Mouse (Mus musculus) embryo, embryonic 9.5 days (tissue): ENCODE data around the gene Efna2.

Experiments used
- DNase-seq: peaks from one replicate; pipeline ENCODE4 v3.0.0-alpha.2; 2017; ENCODE audit errors: extremely low spot score

Gene Efna2

GRCm38 (mm10) chr10:80168038-80168661 lies 11.1 kb upstream of the Efna2 start:
- peak; percentile 94 for DNase-seq

DNA sequence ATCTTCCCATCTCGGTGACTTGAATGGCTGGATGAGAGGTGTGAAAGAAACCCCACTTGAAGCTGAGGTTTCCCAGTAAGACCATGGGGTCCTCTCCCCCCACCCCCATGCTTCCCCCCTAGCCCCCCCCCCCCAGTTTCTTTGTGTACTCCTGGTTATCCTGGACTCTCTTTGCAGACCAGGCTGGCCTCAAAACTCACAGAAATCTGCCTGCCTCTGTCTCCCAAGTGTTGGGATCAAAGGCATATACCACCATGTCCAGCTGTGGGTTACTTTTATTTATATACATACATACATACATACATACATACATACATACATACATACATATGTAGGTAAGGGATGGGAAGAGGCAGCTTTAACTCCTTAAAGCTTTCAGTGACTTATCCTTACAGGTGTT lies 10.2 kb upstream of the Efna2 start:
- no peak for DNase-seq

DNA sequence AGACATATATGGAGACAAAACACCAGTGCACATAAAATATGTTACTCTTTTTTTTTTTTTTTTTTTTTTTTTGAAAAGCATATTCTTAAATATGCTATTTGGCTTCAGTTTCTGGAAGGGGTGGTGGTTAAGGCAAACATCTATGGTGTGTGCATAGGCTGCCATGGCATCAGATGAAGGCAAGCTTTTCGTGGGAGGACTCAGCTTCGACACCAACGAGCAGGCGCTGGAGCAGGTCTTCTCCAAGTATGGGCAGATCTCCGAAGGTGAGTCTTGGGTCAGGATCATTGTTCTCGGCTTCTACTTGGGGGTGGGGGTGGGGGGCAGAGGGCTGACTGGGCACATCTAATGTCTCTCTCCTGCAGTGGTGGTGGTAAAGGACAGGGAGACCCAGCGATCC lies 9.6 kb upstream of the Efna2 start:
- no peak for DNase-seq

GRCm38 (mm10) chr10:80170052-80170451 lies 9.2 kb upstream of the Efna2 start:
- DNase-seq = no peak

GRCm38 (mm10) chr10:80170601-80171021 lies 8.7 kb upstream of the Efna2 start:
- DNase-seq = no peak

GRCm38 (mm10) chr10:80171252-80171651 lies 8.0 kb upstream of the Efna2 start:
- no peak for DNase-seq

- no peak for DNase-seq
Observed at GRCm38 (mm10) chr10:80171760-80172526, 7.3 kb upstream of the Efna2 start.

DNA sequence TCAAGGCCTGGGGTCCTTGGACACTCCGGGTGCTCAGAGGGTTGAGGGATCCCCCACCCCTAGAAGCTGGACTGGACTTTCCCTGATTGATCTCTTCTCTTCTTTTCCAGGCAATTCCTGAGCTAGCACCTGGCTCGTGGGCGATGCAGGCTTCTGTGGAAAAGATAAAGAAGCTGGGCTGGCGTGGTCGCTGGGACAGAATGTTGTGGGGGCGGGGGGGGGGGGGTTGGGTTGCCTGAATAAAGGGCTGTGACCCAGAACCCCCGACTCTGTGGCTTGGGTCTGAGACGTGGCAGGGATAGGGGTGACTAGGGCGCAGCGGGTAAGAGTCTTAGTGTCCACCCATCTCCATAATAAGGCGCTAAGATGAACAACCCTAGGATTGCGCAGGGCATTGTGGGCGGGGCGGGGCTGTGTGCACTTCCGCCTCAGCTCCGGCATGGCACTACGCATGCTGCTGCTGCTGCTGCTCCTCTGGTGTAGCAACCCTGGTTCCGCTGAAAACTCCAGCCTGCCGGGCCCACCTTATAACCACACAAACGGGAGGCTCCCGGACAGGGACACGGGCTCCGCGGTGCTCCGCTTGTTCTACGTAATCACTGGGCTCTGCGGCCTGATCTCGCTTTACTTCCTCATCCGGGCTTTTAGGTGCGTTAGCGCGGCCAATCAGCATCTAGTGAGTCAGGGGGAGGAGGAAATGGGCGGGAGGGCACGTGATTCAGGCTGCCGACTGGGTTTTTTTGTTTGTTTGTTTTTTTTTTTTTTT lies 6.6 kb upstream of the Efna2 start, which contains the start of gene 1600002K03Rik:
1600002K03Rik (plus strand) TSS at position 418 of the 766 bp plus-strand sequence.
- DNase-seq = peak; percentile 92

DNA sequence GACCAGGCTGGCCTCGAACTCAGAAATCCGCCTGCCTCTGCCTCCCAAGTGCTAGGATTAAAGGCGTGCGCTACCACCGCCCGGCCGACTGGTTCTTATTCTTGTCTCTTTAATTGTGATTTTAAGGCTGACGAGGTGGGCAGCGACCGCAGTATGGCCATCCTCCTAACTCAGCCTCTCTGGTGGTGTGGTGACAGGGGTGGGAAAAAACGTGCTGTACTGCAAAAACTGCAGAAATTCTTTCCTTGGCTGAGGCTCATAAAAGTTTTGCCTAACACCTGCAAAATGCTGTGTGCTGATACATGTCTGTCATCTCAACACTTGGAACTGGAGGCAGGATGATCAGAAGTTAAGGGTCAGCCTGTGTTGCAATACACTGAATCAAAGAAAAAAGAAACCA lies 5.9 kb upstream of the Efna2 start:
- DNase-seq = no peak

- DNase-seq = no peak
Observed at GRCm38 (mm10) chr10:80173955-80174640, 5.2 kb upstream of the Efna2 start.

- peak; percentile 49 for DNase-seq
Observed at GRCm38 (mm10) chr10:80174705-80175104, 4.6 kb upstream of the Efna2 start.

GRCm38 (mm10) chr10:80175536-80176269 lies 3.6 kb upstream of the Efna2 start:
- DNase-seq = peak; percentile 48

GRCm38 (mm10) chr10:80176270-80176834 lies 2.9 kb upstream of the Efna2 start:
- DNase-seq = no peak

DNA sequence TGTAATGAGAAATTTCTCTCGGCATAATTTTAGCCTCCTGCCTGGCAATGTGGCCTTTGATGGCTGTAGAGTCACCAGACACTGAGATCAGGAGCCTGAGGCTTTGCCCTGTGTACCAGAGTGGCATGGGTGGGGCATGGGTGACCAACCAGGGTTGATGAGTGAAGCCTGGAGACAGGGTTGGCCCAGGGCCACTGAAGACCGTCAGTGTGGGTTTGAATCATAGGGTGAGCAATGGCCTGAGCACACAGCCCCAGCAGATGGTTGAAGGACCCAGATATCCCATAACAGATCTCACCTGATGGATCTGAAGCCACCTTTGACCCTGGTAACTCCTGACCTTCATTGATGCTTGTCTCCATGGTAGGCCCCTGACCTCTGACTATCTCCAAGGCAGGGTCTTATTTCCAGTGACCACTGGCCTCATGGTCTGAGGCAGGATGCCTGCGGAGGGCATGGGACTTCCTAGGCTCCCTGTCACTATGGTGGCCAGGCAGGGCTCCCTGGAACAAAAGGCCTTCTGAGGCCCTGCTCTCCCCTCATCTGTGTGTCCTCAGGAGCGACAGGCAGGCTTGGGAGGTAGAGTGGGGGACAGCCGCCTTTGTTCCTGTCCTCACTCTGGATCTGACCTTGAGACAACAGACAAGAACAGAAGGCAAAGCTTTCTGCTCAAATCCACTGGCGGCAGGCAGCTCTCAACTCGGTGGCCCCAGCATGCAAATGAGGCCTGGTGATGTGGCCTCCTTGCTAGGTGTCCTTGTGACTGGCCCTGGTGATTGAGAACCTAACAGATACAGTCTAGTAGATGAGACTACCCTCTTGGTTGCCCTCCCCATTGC lies 1.6 kb upstream of the Efna2 start:
- no peak for DNase-seq

DNA sequence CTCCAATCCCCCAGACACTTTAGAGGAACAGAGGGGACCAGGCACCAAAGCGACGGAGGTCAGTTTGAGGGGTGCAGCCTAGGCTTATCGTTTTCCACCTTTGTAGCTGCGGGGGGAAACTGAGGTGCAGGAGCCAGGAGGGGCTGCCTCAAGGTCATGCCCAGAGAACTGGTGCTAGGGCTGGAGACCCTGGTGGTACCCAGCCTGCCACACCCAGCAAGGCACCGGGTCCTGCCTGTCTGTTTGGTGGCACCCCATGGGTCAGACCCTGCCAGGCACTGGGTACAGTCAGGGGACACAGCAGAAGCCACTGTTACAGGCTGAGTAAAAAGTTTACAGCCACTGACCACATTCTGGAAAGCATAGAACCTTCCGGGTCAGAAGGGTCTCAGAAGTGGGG lies 1.0 kb downstream of the Efna2 start:
- DNase-seq = no peak

- no peak for DNase-seq
Observed at GRCm38 (mm10) chr10:80180823-80181222, 1.5 kb downstream of the Efna2 start.

GRCm38 (mm10) chr10:80182547-80182946 lies 3.3 kb downstream of the Efna2 start:
- DNase-seq = no peak

DNA sequence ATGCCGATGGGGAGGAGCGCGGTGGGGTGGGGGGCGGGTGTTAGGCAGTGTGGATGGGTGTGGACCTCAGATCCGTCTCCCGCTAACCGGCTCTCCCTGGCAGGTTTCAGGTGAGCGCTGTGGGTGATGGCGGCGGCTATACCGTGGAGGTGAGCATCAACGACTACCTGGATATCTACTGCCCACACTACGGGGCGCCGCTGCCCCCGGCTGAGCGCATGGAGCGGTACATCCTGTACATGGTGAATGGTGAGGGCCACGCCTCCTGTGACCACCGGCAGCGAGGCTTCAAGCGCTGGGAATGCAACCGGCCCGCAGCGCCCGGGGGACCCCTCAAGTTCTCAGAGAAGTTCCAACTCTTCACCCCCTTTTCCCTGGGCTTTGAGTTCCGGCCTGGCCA lies 7.4 kb downstream of the Efna2 start:
- DNase-seq = no peak

GRCm38 (mm10) chr10:80187739-80188138 lies 8.5 kb downstream of the Efna2 start:
- no peak for DNase-seq

DNA sequence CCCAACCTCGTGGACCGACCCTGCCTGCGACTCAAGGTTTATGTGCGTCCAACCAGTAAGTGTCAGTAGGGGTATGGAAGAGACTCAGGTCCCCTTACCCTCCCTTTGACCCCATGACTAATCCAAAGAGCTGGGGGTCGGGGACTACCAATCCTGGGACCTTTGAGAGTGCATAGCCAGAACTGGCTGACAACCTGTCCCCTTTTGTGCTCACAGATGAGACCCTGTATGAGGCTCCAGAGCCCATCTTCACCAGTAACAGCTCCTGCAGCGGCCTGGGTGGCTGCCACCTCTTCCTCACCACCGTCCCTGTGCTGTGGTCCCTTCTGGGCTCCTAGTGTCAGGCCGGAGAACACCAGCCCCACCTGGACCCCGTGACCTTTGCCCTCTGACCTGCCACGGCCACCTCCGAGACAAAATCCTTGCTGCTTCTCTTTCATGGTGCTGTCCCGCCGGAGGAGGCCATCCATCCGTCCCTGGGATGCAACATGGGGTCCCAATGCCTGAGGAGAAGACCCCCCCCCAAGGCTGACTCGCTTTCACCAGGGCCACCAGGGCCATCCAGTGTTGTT lies 9.3 kb downstream of the Efna2 start:
- no peak for DNase-seq
